Mouse (Mus musculus) limb, embryonic 11.5 days (tissue): Measurements from ENCODE around the gene Xirp2. TPM values are rescaled to one million over a fixed set of nuclear protein-coding genes. Genes with fewer than 3 reads are reported as not detected.
A peak's percentile ranks its signal among the peaks of the same experiment; 100 is the strongest.

Source experiments
- ATAC-seq: fragments of 200-750 bp; cut with Nextera tagmentation; 2 replicates; pipeline ENCODE4 v1.8.0; 2017; ENCODE audit warnings: low read depth; ENCODE audit not compliant: insufficient number of reproducible peaks, low FRiP score, low TSS enrichment
- DNase-seq: peaks from one replicate; pipeline ENCODE4 v3.0.0-alpha.2; 2015; ENCODE audit warnings: low spot score
- H3K27ac ChIP-seq: fragments of 300-500 bp; sonication (generic); replicated peaks from 2 replicates; pipeline ENCODE4 v1.5.1; 2014; ENCODE audit warnings: low read depth, mild to moderate bottlenecking, low read length
- H3K27me3 ChIP-seq: fragments of 300-500 bp; sonication (generic); 2 replicates; pipeline ENCODE4 v1.6.1; 2014; ENCODE audit warnings: mild to moderate bottlenecking, low read length, mixed read lengths; ENCODE audit not compliant: control insufficient read depth, insufficient read depth
- H3K36me3 ChIP-seq: fragments of 300-500 bp; sonication (generic); 2 replicates; pipeline ENCODE4 v1.6.1; 2014; ENCODE audit warnings: mild to moderate bottlenecking, low read length, moderate library complexity, mixed read lengths; ENCODE audit not compliant: control insufficient read depth, insufficient read depth
- H3K4me1 ChIP-seq: fragments of 300-500 bp; sonication (generic); 2 replicates; pipeline ENCODE4 v1.6.1; 2014; ENCODE audit warnings: low read length, mixed read lengths; ENCODE audit not compliant: control insufficient read depth, insufficient read depth
- H3K4me2 ChIP-seq: fragments of 300-500 bp; sonication (generic); 2 replicates; pipeline ENCODE4 v1.6.1; 2014; ENCODE audit warnings: low read depth, mild to moderate bottlenecking, moderate library complexity; ENCODE audit not compliant: severe bottlenecking
- H3K4me3 ChIP-seq: fragments of 300-500 bp; sonication (generic); 2 replicates; pipeline ENCODE4 v1.5.1; 2014; ENCODE audit warnings: low read depth, low read length
- H3K9ac ChIP-seq: fragments of 300-500 bp; sonication (generic); 2 replicates; pipeline ENCODE4 v1.6.1; 2014; ENCODE audit warnings: mild to moderate bottlenecking, low read length
- H3K9me3 ChIP-seq: fragments of 300-500 bp; sonication (generic); 2 replicates; pipeline ENCODE4 v1.6.1; 2016; ENCODE audit warnings: low read length; ENCODE audit not compliant: control insufficient read depth
- WGBS: fragments of 180-500 bp; shearing (Covaris S2); extraction: QIAGEN DNeasy Blood & Tissue Kit; methylation state at CpG from one replicate; pipeline ENCODE4 v1.1.7; 2014; 5-methylcytosine and 5-hydroxymethylcytosine counted together
- polyA plus RNA-seq: library from polyadenylated mRNA; unstranded; fragments of >200 nt; fragmentation: Nextera tagmentation; extraction: Ambion mirVana; gene quantifications from 2 replicates; pipeline ENCODE4 v1.2.1, GENCODE M21; 2014

Gene Xirp2
- polyA plus RNA-seq, 1 experiment from 2014 or later, result not detected

- Histone ChIP-seq H3K4me1 (no peaks in the 10 kb centered on the region), H3K36me3 (no peaks in the 10 kb centered on the region), H3K4me3 (peak overlapping the region; percentile 70), H3K27me3 (no peaks in the 10 kb centered on the region), H3K4me2 (peak overlapping the region; percentile 90), H3K27ac (no peak overlapping the region), H3K9me3 (no peaks in the 10 kb centered on the region), H3K9ac (no peak overlapping the region)
- DNase-seq, result peak; percentile 36
- 14% methylated on average over 8 of the region's 8 CpGs for WGBS
- ATAC-seq, result no peak
These were observed 121.4 kb downstream of the Xirp2 start for GRCm38 (mm10) chr2:67567141-67567680.

Other genes starting within 250 kb of the Xirp2 start
- gene Gm21830, start 32.3 kb upstream of the Xirp2 start, polyA plus RNA-seq, result not detected in 2 replicates
- not detected in 2 replicates for gene Gm26727, start 12.8 kb upstream of the Xirp2 start, polyA plus RNA-seq
- 7.3 and 8.4 TPM in 2 replicates for gene B3galt1, start 119.9 kb downstream of the Xirp2 start, polyA plus RNA-seq